In the genomic region with DNA sequence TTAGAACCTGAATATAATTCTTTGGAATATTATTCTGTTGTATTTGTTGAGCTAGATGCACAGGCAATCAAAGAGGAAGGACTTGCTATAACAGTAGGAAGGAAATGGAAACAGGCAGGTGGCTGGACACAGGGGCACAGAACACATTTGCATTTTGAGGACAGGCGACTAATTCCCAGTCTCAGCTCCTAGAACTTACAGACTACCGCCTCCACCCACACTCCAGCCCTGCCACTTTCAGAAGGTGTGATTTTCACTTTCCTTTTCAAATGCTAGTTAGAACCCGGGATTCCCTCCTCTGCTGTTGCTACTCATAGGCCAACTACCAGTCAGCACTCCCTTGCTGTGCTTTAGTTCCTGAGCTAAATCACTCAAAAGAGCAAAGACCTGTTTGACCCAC, we compare ENCODE assay signal across 18 mouse cellular contexts.
DNase-seq lines count a peak whose midpoint lies in the region.
"Had no signal": no experiment of that assay in that cellular context is flagged by ENCODE, and none has a peak within 500 bp of the region (broad histone marks: within the 10 kb centered on the region; RNA-seq: fewer than 3 reads in every experiment).

No protein-coding gene starts in this region.

- intact Hi-C loops in left cerebral cortex, postnatal 4 days (cut with DNase I), result no loop called here
- intact Hi-C loops in left cerebral cortex, postnatal 25 days (cut with DNase I), result no loop called here
- intact Hi-C loops in heart, postnatal 25 days (cut with DNase I), result no loop called here

- peak; percentile 44 to 66 for DNase-seq in left cerebral cortex, adult 18-20 months (ENCODE audit: low spot score in 2 of 2)
- no peak for DNase-seq in left cerebral cortex, postnatal 4 days
- peak; percentile 45 for DNase-seq in ES-CJ7 (ENCODE audit: low read depth, low spot score)
- DNase-seq in ZHBTc4 (ENCODE audit: low read depth, low spot score), result peak; percentile 40
- DNase-seq in left cerebral cortex, postnatal 25 days (ENCODE audit: low spot score in 2 of 2), result peak; percentile 34 to 83
- DNase-seq in embryo, embryonic 10 days (ENCODE audit: low spot score), result no peak
- DNase-seq in cerebellum, postnatal 4 days (ENCODE audit: low spot score in 2 of 2), result no peak
- no peak for DNase-seq in heart, postnatal 25 days (ENCODE audit: low spot score)
- DNase-seq: adrenal gland, postnatal 14 days; B cell, adult 2 months; cerebellum, adult 11-12 months; cerebellum, postnatal 10 days; gastrocnemius, postnatal 14 days; heart, postnatal 14 days; kidney, adult 18-20 months; kidney, postnatal 25 days; liver; lung, embryonic 14.5 days had no signal

Comparison
In these comparisons a context has a peak if more than half of its experiments do, and no peak if none do; other contexts are left out.
1. DNase-seq: peak in left cerebral cortex, adult 18-20 months (2 of 2), ES-CJ7 (single experiment), ZHBTc4 (single experiment) and left cerebral cortex, postnatal 25 days (2 of 2); none in left cerebral cortex, postnatal 4 days (single experiment), embryo, embryonic 10 days (single experiment), cerebellum, postnatal 4 days (0 of 2) and heart, postnatal 25 days (single experiment).